Mouse (Mus musculus) CH12.LX (cell line): ENCODE data around the gene Olfr1368. TPM values are rescaled to one million over a fixed set of nuclear protein-coding genes. Genes with fewer than 3 reads are reported as not detected.

Experiments
- DNase-seq: peaks from one replicate; pipeline ENCODE4 v3.0.0-alpha.2; 2013; ENCODE audit errors: extremely low read depth
- H3K27ac ChIP-seq: 2 replicates; pipeline ENCODE4 v1.5.1; 2012; ENCODE audit warnings: low read depth, mild to moderate bottlenecking, control low read depth, moderate library complexity; ENCODE audit not compliant: insufficient read depth
- H3K27me3 ChIP-seq: replicated peaks from 2 replicates; pipeline ENCODE3; 2012; ENCODE audit warnings: inconsistent platforms
- H3K36me3 ChIP-seq, 2 experiments: replicated peaks in 1 of 2; 2 replicates each; pipeline versions ENCODE3 to v1.6.1; 2012; ENCODE audit warnings: inconsistent platforms in 1 of 2, low read length in 1 of 2, mild to moderate bottlenecking in 1 of 2, mixed read lengths in 1 of 2, moderate library complexity in 1 of 2; ENCODE audit not compliant: control insufficient read depth in 1 of 2, insufficient read depth in 1 of 2
- H3K4me1 ChIP-seq, 2 experiments: 2 replicates each; pipeline ENCODE4 v1.6.1; 2012; ENCODE audit warnings: inconsistent platforms in 1 of 2, moderate library complexity in 1 of 2; ENCODE audit not compliant: insufficient read depth in 2 of 2, control insufficient read depth in 1 of 2
- H3K4me2 ChIP-seq: 2 replicates; pipeline ENCODE4 v1.6.1; 2012; ENCODE audit warnings: low read depth, mild to moderate bottlenecking, control low read depth; ENCODE audit not compliant: poor library complexity, insufficient read depth, severe bottlenecking
- H3K4me3 ChIP-seq, 3 experiments: fragments of 150-350 bp in 1 of 3; sonication (generic) in 1 of 3; replicated peaks in 1 of 3; 2 replicates each; pipeline versions ENCODE3 to v1.5.1; 2011 to 2012; ENCODE audit warnings: low read depth in 2 of 3, low read length in 2 of 3, mild to moderate bottlenecking in 2 of 3, moderate library complexity in 2 of 3, control low read depth in 1 of 3, improper control_type of control experiment in 1 of 3, inconsistent platforms in 1 of 3, mixed read lengths in 1 of 3; ENCODE audit not compliant: poor library complexity in 1 of 3
- H3K79me2 ChIP-seq: replicated peaks from 2 replicates; pipeline ENCODE4 v1.6.1; 2012; ENCODE audit warnings: mild to moderate bottlenecking, moderate library complexity; ENCODE audit not compliant: control insufficient read depth, poor library complexity, insufficient read depth, severe bottlenecking; ENCODE audit errors: extremely low read depth
- H3K9ac ChIP-seq: 2 replicates; pipeline ENCODE4 v1.6.1; 2012; ENCODE audit warnings: low read depth, mild to moderate bottlenecking, control low read depth, moderate library complexity; ENCODE audit not compliant: insufficient read depth
- H3K9me3 ChIP-seq: replicated peaks from 2 replicates; pipeline ENCODE3; 2012; ENCODE audit warnings: low read length, inconsistent platforms, mixed read lengths
- BHLHE40 ChIP-seq: IDR thresholded peaks from 2 replicates; pipeline ENCODE4 v1.6.1; 2011; ENCODE audit warnings: mild to moderate bottlenecking, low read depth, low read length, improper control_type of control experiment
- CHD1 ChIP-seq: IDR thresholded peaks from 2 replicates; pipeline ENCODE4 v1.6.1; 2012; ENCODE audit warnings: low read depth, low read length, improper control_type of control experiment, inconsistent platforms
- CHD2 ChIP-seq: IDR thresholded peaks from 2 replicates; pipeline ENCODE4 v1.6.1; 2011; ENCODE audit warnings: low read length, improper control_type of control experiment
- CTCF ChIP-seq, 2 experiments: IDR thresholded peaks in 1 of 2; conservative IDR thresholded peaks in 1 of 2; 2 replicates each; pipeline ENCODE4 v1.5.1; 2011 to 2012; ENCODE audit warnings: low read depth in 2 of 2, low read length in 2 of 2, improper control_type of control experiment in 1 of 2, inconsistent platforms in 1 of 2, mild to moderate bottlenecking in 1 of 2, moderate library complexity in 1 of 2
- E2F4 ChIP-seq: IDR thresholded peaks from 2 replicates; pipeline ENCODE4 v1.6.1; 2011; ENCODE audit warnings: low read depth, low read length, improper control_type of control experiment; ENCODE audit not compliant: insufficient replicate concordance
- ELF1 ChIP-seq: IDR thresholded peaks from 2 replicates; pipeline ENCODE4 v1.6.1; 2014; ENCODE audit warnings: low read depth, mild to moderate bottlenecking, inconsistent platforms, low read length, improper control_type of control experiment
- EP300 ChIP-seq: IDR thresholded peaks from 2 replicates; pipeline ENCODE4 v1.6.1; 2011; ENCODE audit warnings: low read length, improper control_type of control experiment
- ETS1 ChIP-seq: conservative IDR thresholded peaks from 2 replicates; pipeline ENCODE4 v1.6.1; 2012; ENCODE audit warnings: low read depth, mild to moderate bottlenecking, inconsistent platforms, low read length, improper control_type of control experiment, moderate library complexity
- GABPA ChIP-seq: IDR thresholded peaks from 2 replicates; pipeline ENCODE4 v1.6.1; 2012; ENCODE audit warnings: low read depth, low read length, improper control_type of control experiment, inconsistent platforms; ENCODE audit not compliant: insufficient replicate concordance
- HCFC1 ChIP-seq: IDR thresholded peaks from 2 replicates; pipeline ENCODE4 v1.6.1; 2012; ENCODE audit warnings: low read depth, mild to moderate bottlenecking, inconsistent platforms, low read length, improper control_type of control experiment
- IRF4 ChIP-seq: IDR thresholded peaks from 2 replicates; pipeline ENCODE4 v1.6.1; 2014; ENCODE audit warnings: low read depth, mild to moderate bottlenecking, inconsistent platforms, low read length, improper control_type of control experiment
- JUN ChIP-seq: IDR thresholded peaks from 2 replicates; pipeline ENCODE4 v1.6.1; 2011; ENCODE audit warnings: low read depth, mild to moderate bottlenecking, low read length, improper control_type of control experiment, moderate library complexity; ENCODE audit not compliant: insufficient read depth
- JUND ChIP-seq: conservative IDR thresholded peaks from 2 replicates; pipeline ENCODE4 v1.6.1; 2011; ENCODE audit warnings: low read depth, low read length, improper control_type of control experiment
- KAT2A ChIP-seq: IDR thresholded peaks from 2 replicates; pipeline ENCODE4 v1.6.1; 2012; ENCODE audit warnings: low read length, improper control_type of control experiment, inconsistent platforms; ENCODE audit not compliant: insufficient replicate concordance
- MAFK ChIP-seq: IDR thresholded peaks from 2 replicates; pipeline ENCODE4 v1.6.1; 2011; ENCODE audit warnings: low read length, improper control_type of control experiment; ENCODE audit not compliant: insufficient replicate concordance
- MAX ChIP-seq: IDR thresholded peaks from 2 replicates; pipeline ENCODE4 v1.6.1; 2011; ENCODE audit warnings: low read length, improper control_type of control experiment
- MAZ ChIP-seq: IDR thresholded peaks from 2 replicates; pipeline ENCODE4 v1.6.1; 2012; ENCODE audit warnings: low read depth, mild to moderate bottlenecking, inconsistent platforms, low read length, improper control_type of control experiment, moderate library complexity
- MEF2A ChIP-seq: IDR thresholded peaks from 2 replicates; pipeline ENCODE4 v1.6.1; 2014; ENCODE audit warnings: low read depth, mild to moderate bottlenecking, inconsistent platforms, low read length, improper control_type of control experiment, borderline replicate concordance
- MXI1 ChIP-seq: IDR thresholded peaks from 2 replicates; pipeline ENCODE4 v1.6.1; 2011; ENCODE audit warnings: mild to moderate bottlenecking, low read depth, low read length, improper control_type of control experiment
- MYC ChIP-seq: IDR thresholded peaks from 2 replicates; pipeline ENCODE4 v1.6.1; 2011; ENCODE audit warnings: low read depth, mild to moderate bottlenecking, improper control_type of control experiment, low read length
- NELFE ChIP-seq: IDR thresholded peaks from 2 replicates; pipeline ENCODE4 v1.6.1; 2011; ENCODE audit warnings: low read depth, low read length, improper control_type of control experiment
- NRF1 ChIP-seq: IDR thresholded peaks from 2 replicates; pipeline ENCODE4 v1.6.1; 2014; ENCODE audit warnings: low read depth, mild to moderate bottlenecking, inconsistent platforms, low read length, improper control_type of control experiment, moderate library complexity
- PAX5 ChIP-seq: IDR thresholded peaks from 2 replicates; pipeline ENCODE4 v1.6.1; 2012; ENCODE audit warnings: low read length, inconsistent platforms, mixed read lengths
- POLR2A ChIP-seq: IDR thresholded peaks from 2 replicates; pipeline ENCODE4 v1.6.1; 2011; ENCODE audit warnings: low read depth, mild to moderate bottlenecking, improper control_type of control experiment, low read length
- POLR2AphosphoS2 ChIP-seq: IDR thresholded peaks from 2 replicates; pipeline ENCODE4 v1.6.1; 2011; ENCODE audit warnings: low read depth, low read length, improper control_type of control experiment
- RAD21 ChIP-seq: IDR thresholded peaks from 2 replicates; pipeline ENCODE4 v1.6.1; 2011; ENCODE audit warnings: low read depth, mild to moderate bottlenecking, low read length, improper control_type of control experiment, moderate library complexity
- RCOR1 ChIP-seq: conservative IDR thresholded peaks from 2 replicates; pipeline ENCODE4 v1.6.1; 2012; ENCODE audit warnings: low read depth, mild to moderate bottlenecking, inconsistent platforms, low read length, improper control_type of control experiment
- SIN3A ChIP-seq: IDR thresholded peaks from 2 replicates; pipeline ENCODE4 v1.6.1; 2012; ENCODE audit warnings: low read length, improper control_type of control experiment, inconsistent platforms
- SMC3 ChIP-seq: IDR thresholded peaks from 2 replicates; pipeline ENCODE4 v1.6.1; 2011; ENCODE audit warnings: low read depth, low read length, improper control_type of control experiment
- TBP ChIP-seq: conservative IDR thresholded peaks from 2 replicates; pipeline ENCODE4 v1.6.1; 2011; ENCODE audit warnings: low read depth, low read length, improper control_type of control experiment
- TCF12 ChIP-seq: IDR thresholded peaks from 2 replicates; pipeline ENCODE4 v1.6.1; 2014; ENCODE audit warnings: low read depth, mild to moderate bottlenecking, inconsistent platforms, low read length, improper control_type of control experiment
- UBTF ChIP-seq: IDR thresholded peaks from 2 replicates; pipeline ENCODE4 v1.6.1; 2012; ENCODE audit warnings: low read depth, mild to moderate bottlenecking, inconsistent platforms, low read length, improper control_type of control experiment, moderate library complexity
- USF1 ChIP-seq: IDR thresholded peaks from 2 replicates; pipeline ENCODE4 v1.6.1; 2014; ENCODE audit warnings: low read depth, mild to moderate bottlenecking, inconsistent platforms, low read length, improper control_type of control experiment
- USF2 ChIP-seq: conservative IDR thresholded peaks from 2 replicates; pipeline ENCODE4 v1.6.1; 2011; ENCODE audit warnings: low read depth, low read length, improper control_type of control experiment
- ZC3H11A ChIP-seq: IDR thresholded peaks from 2 replicates; pipeline ENCODE4 v1.6.1; 2012; ENCODE audit warnings: low read depth, mild to moderate bottlenecking, inconsistent platforms, low read length, improper control_type of control experiment
- ZKSCAN1 ChIP-seq: IDR thresholded peaks from 2 replicates; pipeline ENCODE4 v1.6.1; 2012; ENCODE audit warnings: low read depth, inconsistent platforms, low read length, improper control_type of control experiment, borderline replicate concordance
- ZMIZ1 ChIP-seq: IDR thresholded peaks from 2 replicates; pipeline ENCODE4 v1.6.1; 2012; ENCODE audit warnings: low read depth, mild to moderate bottlenecking, inconsistent platforms, low read length, improper control_type of control experiment
- ZNF384 ChIP-seq: IDR thresholded peaks from 2 replicates; pipeline ENCODE4 v1.6.1; 2012; ENCODE audit warnings: low read depth, low read length, improper control_type of control experiment, inconsistent platforms
- dilution Hi-C: fragments of 300-500 bp; cut with MboI; formaldehyde crosslinking; loops from 2 replicates; pipeline ENCODE4 v1.14.3; 2020; ENCODE audit warnings: low sequenced_read_pairs; ENCODE audit not compliant: extremely low pct_unique_long_range_greater_than_20kb, extremely low pct_ligation_motif_present
- in situ Hi-C: fragments of 300-500 bp; cut with MboI; formaldehyde crosslinking; loops from 3 replicates; pipeline ENCODE4 v1.14.3; 2019; ENCODE audit warnings: low sequenced_read_pairs, low pct_ligation_motif_present, low pct_unique_long_range_greater_than_20kb, mixed read lengths
- polyA plus RNA-seq: library from polyadenylated mRNA; unstranded; fragments of >175 nt; gene quantifications from 2 replicates; pipeline ENCODE4 v1.2.1, GENCODE M21; 2012; ENCODE audit warnings: low read depth; ENCODE audit not compliant: insufficient read length
- total RNA-seq, 2 experiments: library from RNA; depleted of rRNA; stranded (reverse); fragments of 300-350 nt in 1 of 2; fragments of >200 nt in 1 of 2; gene quantifications; 2 replicates each; pipeline ENCODE4 v1.2.3; 2012 to 2014

Olfr1368 gene
- total and polyA plus RNA-seq, 3 experiments = not detected

- Histone ChIP-seq H3K4me1 (no peaks in the 10 kb centered on the region; a peak in 1 of 4 replicates), H3K27ac (no peak overlapping the region)
- dilution Hi-C loops = no loop called here
- peak; percentile 74; the same call in 1 of the 2 replicates for TF ChIP-seq RCOR1
- peak; percentile 32; the same call in 1 of the 2 replicates for TF ChIP-seq ELF1
- TF ChIP-seq RAD21 = peak; percentile 85
- no peak for TF ChIP-seq USF2
- TF ChIP-seq MEF2A = 0 out of 2 replicates have a peak, but pooled peaks have one; percentile 31
- TF ChIP-seq GABPA = no peak
- TF ChIP-seq E2F4 = no peak
- TF ChIP-seq KAT2A = 0 out of 2 replicates have a peak, but pooled peaks have one; percentile 20
- TF ChIP-seq TBP = no peak
- 0 out of 2 replicates have a peak, but pooled peaks have one; percentile 55 for TF ChIP-seq MAZ
- no peak for TF ChIP-seq ZKSCAN1
- no peak for TF ChIP-seq TCF12
- TF ChIP-seq EP300 = no peak
- no peak for TF ChIP-seq ZNF384
- no peak for TF ChIP-seq ZMIZ1
- TF ChIP-seq MAFK = peak; percentile 98
- TF ChIP-seq JUN = no peak
- TF ChIP-seq SIN3A = peak; percentile 78
- TF ChIP-seq SMC3 = peak; percentile 60
- 0 out of 2 replicates have a peak, but pooled peaks have one; percentile 29 for TF ChIP-seq NELFE
- no peak for TF ChIP-seq POLR2AphosphoS2
- no peak for TF ChIP-seq JUND
- no peak; the same call in 1 of the 2 replicates for TF ChIP-seq NRF1
- TF ChIP-seq CHD2 = no peak
- peak; percentile 65; the same call in 1 of the 2 replicates for TF ChIP-seq MXI1
- TF ChIP-seq IRF4 = peak; percentile 25
- TF ChIP-seq CHD1 = peak; percentile 78; the same call in 1 of the 2 replicates
- no peak; the same call in 1 of the 2 replicates for TF ChIP-seq MYC
- no peak for TF ChIP-seq POLR2A
- TF ChIP-seq MAX = peak; percentile 50; the same call in 1 of the 2 replicates
- TF ChIP-seq USF1 = no peak
- 0 out of 2 replicates have a peak, but pooled peaks have one; percentile 33 for TF ChIP-seq HCFC1
- no peak for TF ChIP-seq ETS1
- TF ChIP-seq CTCF (conservative IDR thresholded peaks at IDR 0.05 in 1 of 2, IDR thresholded peaks at IDR 0.05 in 1 of 2; ENCODE audit: low read depth in 2 of 2, low read length in 2 of 2) = peak; percentile 87 to 92
- no peak for TF ChIP-seq ZC3H11A
- TF ChIP-seq BHLHE40 = no peak
- TF ChIP-seq PAX5 = no peak
- no peak for TF ChIP-seq UBTF
- TF ChIP-seq, all 38 proteins: peak for 16
- peak overlapping the region; percentile 65 to 67 (median 67) for H3K4me3 ChIP-seq
- H3K4me2 ChIP-seq = peak overlapping the region; percentile 100
- peaks cover 18% of the 10 kb centered on the region for H3K27me3 ChIP-seq
- no peaks in the 10 kb centered on the region for H3K79me2 ChIP-seq
- no peaks in the 10 kb centered on the region for H3K36me3 ChIP-seq
- peak; percentile 90 for DNase-seq
- H3K9me3 ChIP-seq = no peaks in the 10 kb centered on the region
- H3K9ac ChIP-seq = peak overlapping the region; percentile 68; the same call in 1 of the 2 replicates
- in situ Hi-C loops = loop anchor here (25.0 kb wide), 3 partner anchors 222 to 1047 kb away; no protein-coding TSS in a partner anchor
Observed at GRCm38 (mm10) chr13:21158785-21159474, 13.3 kb upstream of the Olfr1368 start.
